Mouse (Mus musculus): ENCODE results near the gene Zwilch. TPM values are rescaled to one million over a fixed set of nuclear protein-coding genes. Genes with fewer than 3 reads are reported as not detected.

Zwilch gene
- polyA plus RNA-seq (2017; shearing (Covaris generic)) = 3.0 TPM

GRCm38 (mm10) chr9:64172816-64173665, at the start of gene Zwilch, which contains the start of gene Rpl4:
Gene Zwilch, minus strand, starts transcription at chr9:64173104.
Gene Rpl4, plus strand, starts transcription at chr9:64173375.

GRCm38 (mm10) chr9:64178974-64179646, 6.2 kb upstream of the Zwilch start, which contains the start of gene Snapc5:
Gene Snapc5, plus strand, starts transcription at chr9:64179274.

GRCm38 (mm10) chr9:64116876-64117275, 56.0 kb downstream of the Zwilch start, which contains the start of gene Lctl:
Gene Lctl, plus strand, starts transcription at chr9:64117147.

Other genes starting within 250 kb of the Zwilch start
- not detected for gene Smad6, start 151.0 kb downstream of the Zwilch start, polyA plus RNA-seq (2017; shearing (Covaris generic))
- not detected for gene Lctl, start 56.0 kb downstream of the Zwilch start, polyA plus RNA-seq (2017; shearing (Covaris generic))
- 1,713 TPM for gene Rpl4, start 271 bp upstream of the Zwilch start, polyA plus RNA-seq (2017; shearing (Covaris generic))
- 68.8 TPM for gene Snapc5, start 6.2 kb upstream of the Zwilch start, polyA plus RNA-seq (2017; shearing (Covaris generic))
- gene Uchl4, start 62.1 kb upstream of the Zwilch start, polyA plus RNA-seq (2017; shearing (Covaris generic)) = 12.7 TPM
- 68.8 TPM for gene Map2k1, start 80.5 kb upstream of the Zwilch start, polyA plus RNA-seq (2017; shearing (Covaris generic))
- gene Tipin, start 108.5 kb upstream of the Zwilch start, polyA plus RNA-seq (2017; shearing (Covaris generic)) = 50.2 TPM
- 18.8 TPM for gene Dis3l, start 168.2 kb upstream of the Zwilch start, polyA plus RNA-seq (2017; shearing (Covaris generic))
- gene Megf11, start 212.5 kb upstream of the Zwilch start, polyA plus RNA-seq (2017; shearing (Covaris generic)) = 0.20 TPM